ENCODE assay signal across 22 mouse cellular contexts in genomic region chr11:35355811-35356210, GRCm38 (mm10).
DNase-seq lines count a peak whose midpoint lies in the region; ATAC-seq lines count a peak whose summit lies in the region.
"Had no signal": no experiment of that assay in that cellular context is flagged by ENCODE, and none has a peak within 500 bp of the region (broad histone marks: within the 10 kb centered on the region; RNA-seq: fewer than 3 reads in every experiment).

No protein-coding gene starts in this region.

- WGBS in hindbrain, embryonic 10.5 days: 71% methylated on average over 4 of the region's 4 CpGs
- WGBS in hindbrain, embryonic 16.5 days: 80% methylated on average over 4 of the region's 4 CpGs
- 37% methylated on average over 4 of the region's 4 CpGs for WGBS in embryonic facial prominence, embryonic 13.5 days
- 49% methylated on average over 4 of the region's 4 CpGs for WGBS in limb, embryonic 13.5 days
- 75% methylated on average over 4 of the region's 4 CpGs for WGBS in kidney, embryonic 14.5 days

- no peak overlapping the region for H3K9ac ChIP-seq in hindbrain, embryonic 16.5 days (ENCODE audit: low read depth, low read length)
- no peak overlapping the region for H3K9ac ChIP-seq in embryonic facial prominence, embryonic 13.5 days
- H3K9ac ChIP-seq in limb, embryonic 13.5 days: no peak overlapping the region
- H3K9ac ChIP-seq in kidney, embryonic 14.5 days (ENCODE audit: low read depth, low read length): no peak overlapping the region
- H3K9ac ChIP-seq: heart, embryonic 13.5 days; hindbrain, embryonic 15.5 days; liver, embryonic 14.5 days; lung, embryonic 15.5 days had no signal

- H3K4me2 ChIP-seq in hindbrain, embryonic 16.5 days (ENCODE audit: low read length): no peak overlapping the region
- H3K4me2 ChIP-seq in embryonic facial prominence, embryonic 13.5 days: no peak overlapping the region
- no peak overlapping the region for H3K4me2 ChIP-seq in limb, embryonic 13.5 days (replicated peaks)
- no peak overlapping the region for H3K4me2 ChIP-seq in kidney, embryonic 14.5 days (replicated peaks; ENCODE audit: low read depth, low read length)
- H3K4me2 ChIP-seq: heart, embryonic 13.5 days; hindbrain, embryonic 15.5 days; lung, embryonic 15.5 days had no signal

- H3K27ac ChIP-seq in hindbrain, embryonic 10.5 days: no peak overlapping the region
- no peak overlapping the region for H3K27ac ChIP-seq in hindbrain, embryonic 16.5 days (ENCODE audit: low read depth, low read length)
- peak overlapping the region; percentile 78 for H3K27ac ChIP-seq in embryonic facial prominence, embryonic 13.5 days
- peak overlapping the region; percentile 55; the same call in 1 of the 2 replicates for H3K27ac ChIP-seq in limb, embryonic 13.5 days
- no peak overlapping the region for H3K27ac ChIP-seq in kidney, embryonic 14.5 days (ENCODE audit: low read depth, low read length)
- H3K27ac ChIP-seq: heart, embryonic 13.5 days; hindbrain, embryonic 15.5 days; left cerebral cortex, adult 2 months; liver, embryonic 14.5 days; lung, embryonic 15.5 days; stomach, postnatal 0 days had no signal

- H3K4me1 ChIP-seq in hindbrain, embryonic 10.5 days (replicated peaks): peaks cover 34% of the 10 kb centered on the region
- no peaks in the 10 kb centered on the region for H3K4me1 ChIP-seq in hindbrain, embryonic 16.5 days (ENCODE audit: control insufficient read depth, insufficient read depth, low read depth, low read length)
- H3K4me1 ChIP-seq in embryonic facial prominence, embryonic 13.5 days: peaks cover 48% of the 10 kb centered on the region
- H3K4me1 ChIP-seq in limb, embryonic 13.5 days: peaks cover 53% of the 10 kb centered on the region
- 0 out of 2 replicates have a peak, but pooled peaks cover 5% of the 10 kb centered on the region for H3K4me1 ChIP-seq in kidney, embryonic 14.5 days (ENCODE audit: control insufficient read depth, insufficient read depth, low read length)
- H3K4me1 ChIP-seq: hindbrain, embryonic 15.5 days; lung, embryonic 15.5 days had no signal

- no peak for ATAC-seq in hindbrain, embryonic 16.5 days
- ATAC-seq in embryonic facial prominence, embryonic 13.5 days (ENCODE audit: insufficient number of reproducible peaks, insufficient read depth, low FRiP score, low TSS enrichment, low read depth): peak; percentile 69
- no peak for ATAC-seq in limb, embryonic 13.5 days (ENCODE audit: low FRiP score, low read depth)
- ATAC-seq in kidney, embryonic 14.5 days (ENCODE audit: low FRiP score, low TSS enrichment): no peak; the same call in 1 of the 2 replicates
- ATAC-seq: activated CD4-positive, CD25-positive, alpha-beta regulatory T cell, adult 4 months; forebrain, embryonic 16.5 days; intestine, postnatal 0 days had no signal

- DNase-seq in hindbrain, embryonic 10.5 days (ENCODE audit: low spot score): peak; percentile 23
- DNase-seq in adrenal gland, postnatal 14 days: peak; percentile 44
- DNase-seq in kidney, adult 18-20 months: no peak
- DNase-seq: cerebellum, adult 11-12 months; cerebellum, postnatal 25 days; embryo, embryonic 11 days; kidney, postnatal 14 days; lung, postnatal 4 days; right cerebral cortex, adult 18-20 months had no signal

- H3K36me3 ChIP-seq in hindbrain, embryonic 10.5 days: no peaks in the 10 kb centered on the region
- no peaks in the 10 kb centered on the region for H3K36me3 ChIP-seq in hindbrain, embryonic 16.5 days (ENCODE audit: control insufficient read depth, insufficient read depth, low read length)
- H3K36me3 ChIP-seq in embryonic facial prominence, embryonic 13.5 days: 0 out of 2 replicates have a peak, but pooled peaks cover 2% of the 10 kb centered on the region
- H3K36me3 ChIP-seq in limb, embryonic 13.5 days: no peaks in the 10 kb centered on the region
- H3K36me3 ChIP-seq in kidney, embryonic 14.5 days (ENCODE audit: control insufficient read depth, insufficient read depth, low read length): no peaks in the 10 kb centered on the region
- H3K36me3 ChIP-seq: heart, embryonic 13.5 days; hindbrain, embryonic 15.5 days; lung, embryonic 15.5 days had no signal

- H3K27me3 ChIP-seq in hindbrain, embryonic 10.5 days (ENCODE audit: insufficient read depth, poor library complexity, severe bottlenecking): peaks cover 34% of the 10 kb centered on the region
- H3K27me3 ChIP-seq in hindbrain, embryonic 16.5 days (replicated peaks; ENCODE audit: control insufficient read depth, insufficient read depth, low read length): no peaks in the 10 kb centered on the region
- no peaks in the 10 kb centered on the region for H3K27me3 ChIP-seq in embryonic facial prominence, embryonic 13.5 days
- no peaks in the 10 kb centered on the region for H3K27me3 ChIP-seq in limb, embryonic 13.5 days
- H3K27me3 ChIP-seq in kidney, embryonic 14.5 days (ENCODE audit: control insufficient read depth, insufficient read depth, low read length): no peaks in the 10 kb centered on the region
- H3K27me3 ChIP-seq: heart, embryonic 13.5 days; lung, embryonic 15.5 days had no signal

- peaks cover 4% of the 10 kb centered on the region; the same call in 1 of the 2 replicates for H3K9me3 ChIP-seq in hindbrain, embryonic 10.5 days
- no peaks in the 10 kb centered on the region for H3K9me3 ChIP-seq in hindbrain, embryonic 16.5 days (ENCODE audit: control insufficient read depth, low read length)
- no peaks in the 10 kb centered on the region for H3K9me3 ChIP-seq in embryonic facial prominence, embryonic 13.5 days
- H3K9me3 ChIP-seq in limb, embryonic 13.5 days: peaks cover 5% of the 10 kb centered on the region; the same call in 1 of the 2 replicates
- peaks cover 3% of the 10 kb centered on the region; the same call in 1 of the 2 replicates for H3K9me3 ChIP-seq in kidney, embryonic 14.5 days (ENCODE audit: control insufficient read depth, low read length)
- H3K9me3 ChIP-seq: hindbrain, embryonic 15.5 days; lung, embryonic 15.5 days had no signal

- H3K4me3 ChIP-seq in hindbrain, embryonic 10.5 days: no peak overlapping the region
- H3K4me3 ChIP-seq in hindbrain, embryonic 16.5 days (ENCODE audit: low read length): no peak overlapping the region
- H3K4me3 ChIP-seq in embryonic facial prominence, embryonic 13.5 days: no peak overlapping the region
- H3K4me3 ChIP-seq in limb, embryonic 13.5 days: no peak overlapping the region
- no peak overlapping the region for H3K4me3 ChIP-seq in kidney, embryonic 14.5 days (ENCODE audit: low read length)
- H3K4me3 ChIP-seq: heart, embryonic 13.5 days; hindbrain, embryonic 15.5 days; left cerebral cortex, adult 2 months; lung, embryonic 15.5 days had no signal

Comparison
In these comparisons a context has a peak if more than half of its experiments do, and no peak if none do; other contexts are left out.
1. H3K27ac ChIP-seq: peak in embryonic facial prominence, embryonic 13.5 days (single experiment) and limb, embryonic 13.5 days (single experiment); none in hindbrain, embryonic 10.5 days (single experiment), hindbrain, embryonic 16.5 days (single experiment) and kidney, embryonic 14.5 days (single experiment).